Mouse (Mus musculus) stomach, embryonic 16.5 days (tissue): Measurements from ENCODE around the gene Cep170. TPM values are rescaled to one million over a fixed set of nuclear protein-coding genes. Genes with fewer than 3 reads are reported as not detected.

Experiments
- ATAC-seq: fragments of 200-750 bp; cut with Nextera tagmentation; 2 replicates; pipeline ENCODE4 v1.8.0; 2017; ENCODE audit warnings: moderate number of reproducible peaks, moderate TSS enrichment; ENCODE audit not compliant: insufficient read depth, low FRiP score
- H3K27ac ChIP-seq: fragments of 300-500 bp; sonication (generic); 2 replicates; pipeline ENCODE4 v1.5.1; 2014; ENCODE audit warnings: low read length
- H3K27me3 ChIP-seq: fragments of 300-500 bp; sonication (generic); 2 replicates; pipeline ENCODE4 v1.6.1; 2014; ENCODE audit warnings: low read length, control low read depth, mixed read lengths; ENCODE audit not compliant: control insufficient read depth, insufficient read depth
- H3K36me3 ChIP-seq: fragments of 300-500 bp; sonication (generic); 2 replicates; pipeline ENCODE4 v1.6.1; 2014; ENCODE audit warnings: low read length; ENCODE audit not compliant: control insufficient read depth, insufficient read depth
- H3K4me1 ChIP-seq: fragments of 300-500 bp; sonication (generic); 2 replicates; pipeline ENCODE4 v1.6.1; 2014; ENCODE audit warnings: low read length, control low read depth, mixed read lengths; ENCODE audit not compliant: control insufficient read depth, insufficient read depth
- H3K4me2 ChIP-seq: fragments of 300-500 bp; sonication (generic); 2 replicates; pipeline ENCODE4 v1.6.1; 2014; ENCODE audit warnings: low read depth, low read length, mixed read lengths
- H3K4me3 ChIP-seq: fragments of 300-500 bp; sonication (generic); replicated peaks from 2 replicates; pipeline ENCODE4 v1.5.1; 2014; ENCODE audit warnings: mild to moderate bottlenecking, low read length
- H3K9ac ChIP-seq: fragments of 300-500 bp; sonication (generic); 2 replicates; pipeline ENCODE4 v1.6.1; 2014; ENCODE audit warnings: low read length
- H3K9me3 ChIP-seq: fragments of 300-500 bp; sonication (generic); replicated peaks from 2 replicates; pipeline ENCODE4 v1.6.1; 2016; ENCODE audit warnings: low read length, control low read depth; ENCODE audit not compliant: control insufficient read depth
- WGBS: fragments of 180-500 bp; shearing (Covaris S2); extraction: QIAGEN DNeasy Blood & Tissue Kit; methylation state at CpG from one replicate; pipeline ENCODE4 v1.1.7; 2014; 5-methylcytosine and 5-hydroxymethylcytosine counted together
- polyA plus RNA-seq: library from polyadenylated mRNA; unstranded; fragments of >200 nt; fragmentation: Nextera tagmentation; extraction: Ambion mirVana; gene quantifications from 2 replicates; pipeline ENCODE4 v1.2.1, GENCODE M21; 2015

Gene Cep170
- polyA plus RNA-seq, 1 experiment from 2014 or later = 16.0 TPM

DNA sequence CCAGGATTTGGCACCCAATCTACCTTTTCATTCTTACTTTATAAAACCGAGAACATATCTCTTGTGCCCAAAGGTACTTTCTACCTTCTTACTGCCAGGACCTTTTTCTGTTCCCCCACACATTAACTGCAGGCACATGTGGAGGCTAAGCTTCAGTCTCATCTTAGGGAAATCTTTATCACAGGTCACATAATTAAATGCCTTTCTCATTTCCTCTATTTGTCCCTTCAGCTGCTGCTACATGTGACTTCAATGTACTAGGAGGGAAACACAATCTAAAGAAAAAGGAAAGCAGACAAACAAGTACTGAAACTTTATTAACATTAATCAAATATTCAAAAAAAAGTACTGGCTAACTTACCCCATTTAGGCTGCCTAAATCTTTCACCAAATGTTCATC lies 21.7 kb downstream of the Cep170 start:
- no peak overlapping the region for H3K4me3 ChIP-seq
- no peaks in the 10 kb centered on the region for H3K36me3 ChIP-seq
- H3K9me3 ChIP-seq = no peaks in the 10 kb centered on the region
- H3K27ac ChIP-seq = no peak overlapping the region
- no peaks in the 10 kb centered on the region for H3K4me1 ChIP-seq
- H3K27me3 ChIP-seq = no peaks in the 10 kb centered on the region
- no peak overlapping the region for H3K4me2 ChIP-seq
- 94% methylated on average over 1 of the region's 1 CpGs for WGBS
- no peak for ATAC-seq
- no peak overlapping the region for H3K9ac ChIP-seq

DNA sequence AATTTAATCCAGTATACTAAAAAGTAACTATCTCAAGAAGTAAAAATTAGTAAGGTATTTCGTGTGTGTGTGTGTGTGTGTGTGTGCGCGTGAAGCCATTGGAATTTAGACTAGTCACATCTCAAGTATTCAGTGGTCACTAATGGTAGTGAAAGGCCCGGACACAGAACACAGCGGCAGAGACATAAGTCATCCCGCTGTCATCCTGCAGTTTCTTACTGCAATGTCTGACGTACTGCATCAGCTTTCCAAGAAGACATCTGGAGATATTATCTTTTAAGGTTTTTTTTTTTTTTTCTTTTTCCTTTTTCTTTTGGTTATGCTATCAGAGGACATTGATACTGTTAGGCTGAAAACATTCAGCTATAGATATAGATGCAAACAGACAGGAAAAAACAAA lies 24.5 kb downstream of the Cep170 start:
- no peak overlapping the region for H3K27ac ChIP-seq
- H3K36me3 ChIP-seq = no peaks in the 10 kb centered on the region
- H3K27me3 ChIP-seq = no peaks in the 10 kb centered on the region
- no peaks in the 10 kb centered on the region for H3K9me3 ChIP-seq
- 78% methylated on average over 7 of the region's 7 CpGs for WGBS
- H3K4me1 ChIP-seq = no peaks in the 10 kb centered on the region
- H3K4me2 ChIP-seq = no peak overlapping the region
- no peak overlapping the region for H3K9ac ChIP-seq
- ATAC-seq = no peak
- no peak overlapping the region for H3K4me3 ChIP-seq

DNA sequence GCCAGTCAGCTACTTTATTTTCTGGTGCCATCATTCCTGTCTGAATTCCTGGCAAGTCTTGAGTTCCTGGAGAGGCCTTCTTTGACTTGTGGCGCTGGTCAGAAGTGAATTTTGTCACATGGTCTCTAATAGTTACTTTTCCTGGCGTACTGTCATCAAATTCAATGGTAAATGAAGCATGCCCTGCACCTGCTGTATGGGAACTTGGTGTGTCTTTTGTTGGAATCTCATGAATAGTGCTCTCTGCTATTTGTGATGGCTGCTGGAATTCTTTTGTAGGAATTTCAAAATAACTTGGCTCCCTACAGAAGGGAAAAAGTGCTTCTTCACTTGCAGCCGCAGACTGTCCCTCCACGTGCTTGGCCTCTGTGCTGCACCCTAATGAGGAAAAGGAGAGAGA lies 39.3 kb downstream of the Cep170 start:
- Histone ChIP-seq H3K4me1 (no peaks in the 10 kb centered on the region), H3K9ac (no peak overlapping the region), H3K27ac (no peak overlapping the region), H3K36me3 (peaks cover 3% of the 10 kb centered on the region; the same call in 1 of the 2 replicates), H3K4me2 (no peak overlapping the region), H3K27me3 (no peaks in the 10 kb centered on the region), H3K9me3 (no peaks in the 10 kb centered on the region), H3K4me3 (no peak overlapping the region)
- ATAC-seq = no peak
- 81% methylated on average over 4 of the region's 4 CpGs for WGBS

DNA sequence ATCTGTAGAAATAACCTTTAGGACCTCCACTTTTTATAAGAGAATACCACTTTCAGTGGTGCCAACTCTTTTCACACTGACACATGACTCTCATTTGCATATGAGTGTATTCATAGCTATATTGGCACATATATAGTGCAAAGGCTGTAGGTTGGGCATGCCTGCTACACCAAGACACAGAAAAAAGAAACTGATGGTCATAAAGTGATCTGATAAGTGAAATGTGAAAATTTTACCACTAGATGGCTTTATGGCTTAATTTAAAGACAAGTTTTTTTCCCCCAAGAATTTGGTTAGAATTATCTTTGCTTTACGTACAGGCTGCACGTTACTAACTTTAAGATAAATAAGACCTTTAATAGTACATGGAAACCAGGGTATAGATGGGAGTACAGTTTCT lies 51.6 kb downstream of the Cep170 start:
- WGBS = 75% methylated on average over 2 of the region's 2 CpGs
- Histone ChIP-seq H3K4me2 (no peak overlapping the region), H3K4me1 (no peaks in the 10 kb centered on the region), H3K27me3 (no peaks in the 10 kb centered on the region), H3K9me3 (no peaks in the 10 kb centered on the region), H3K9ac (no peak overlapping the region), H3K36me3 (no peaks in the 10 kb centered on the region), H3K27ac (no peak overlapping the region), H3K4me3 (no peak overlapping the region)
- no peak for ATAC-seq

DNA sequence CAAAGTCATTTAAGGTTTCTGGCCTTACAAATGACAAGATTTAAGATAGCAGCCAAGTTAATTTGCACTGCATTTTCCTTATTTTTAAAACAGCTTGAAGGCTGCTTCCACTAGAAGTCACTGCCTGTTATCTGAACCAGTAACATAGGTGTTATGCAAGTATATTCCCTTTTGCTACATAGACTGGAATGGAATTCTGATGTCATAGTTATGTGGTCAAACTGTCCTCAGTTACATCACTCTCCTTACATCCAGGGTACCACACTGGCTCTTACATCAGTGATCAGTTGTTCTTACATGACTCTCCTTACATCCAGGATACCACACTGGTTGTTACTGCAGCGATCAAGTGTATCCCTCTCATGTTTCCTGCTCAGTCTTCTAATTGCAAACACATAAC lies 53.2 kb downstream of the Cep170 start:
- no peaks in the 10 kb centered on the region for H3K9me3 ChIP-seq
- no peaks in the 10 kb centered on the region for H3K27me3 ChIP-seq
- no peak overlapping the region for H3K9ac ChIP-seq
- WGBS = 98% methylated on average over 1 of the region's 1 CpGs
- 0 out of 2 replicates have a peak, but pooled peaks cover under 1% of the 10 kb centered on the region for H3K36me3 ChIP-seq
- H3K27ac ChIP-seq = no peak overlapping the region
- no peak for ATAC-seq
- H3K4me3 ChIP-seq = no peak overlapping the region
- H3K4me2 ChIP-seq = no peak overlapping the region
- H3K4me1 ChIP-seq = no peaks in the 10 kb centered on the region

DNA sequence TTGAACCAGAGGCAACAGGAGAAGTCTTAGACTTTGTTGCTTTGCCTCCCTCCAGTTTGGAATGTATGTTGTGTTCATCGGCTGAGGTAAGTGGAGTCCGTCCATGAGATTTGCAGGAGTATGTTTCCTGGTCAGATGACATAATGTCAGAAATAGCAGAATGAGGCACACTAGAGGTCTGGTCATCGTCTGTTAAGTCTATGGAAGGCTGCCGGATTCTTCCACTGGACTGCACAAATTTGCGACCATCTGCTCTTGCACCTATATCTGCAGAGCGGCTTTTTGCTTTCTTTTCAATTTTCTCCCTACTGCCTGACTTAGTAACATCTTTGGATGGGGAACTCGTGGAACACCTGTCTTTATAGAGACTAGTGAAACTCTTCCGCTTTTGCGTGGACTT lies 58.3 kb downstream of the Cep170 start:
- H3K4me1 ChIP-seq = no peaks in the 10 kb centered on the region
- ATAC-seq = no peak
- no peak overlapping the region for H3K4me3 ChIP-seq
- no peaks in the 10 kb centered on the region for H3K9me3 ChIP-seq
- 0 out of 2 replicates have a peak, but pooled peaks cover 4% of the 10 kb centered on the region for H3K36me3 ChIP-seq
- H3K27me3 ChIP-seq = no peaks in the 10 kb centered on the region
- no peak overlapping the region for H3K4me2 ChIP-seq
- H3K9ac ChIP-seq = no peak overlapping the region
- no peak overlapping the region for H3K27ac ChIP-seq
- 90% methylated on average over 9 of the region's 9 CpGs for WGBS

DNA sequence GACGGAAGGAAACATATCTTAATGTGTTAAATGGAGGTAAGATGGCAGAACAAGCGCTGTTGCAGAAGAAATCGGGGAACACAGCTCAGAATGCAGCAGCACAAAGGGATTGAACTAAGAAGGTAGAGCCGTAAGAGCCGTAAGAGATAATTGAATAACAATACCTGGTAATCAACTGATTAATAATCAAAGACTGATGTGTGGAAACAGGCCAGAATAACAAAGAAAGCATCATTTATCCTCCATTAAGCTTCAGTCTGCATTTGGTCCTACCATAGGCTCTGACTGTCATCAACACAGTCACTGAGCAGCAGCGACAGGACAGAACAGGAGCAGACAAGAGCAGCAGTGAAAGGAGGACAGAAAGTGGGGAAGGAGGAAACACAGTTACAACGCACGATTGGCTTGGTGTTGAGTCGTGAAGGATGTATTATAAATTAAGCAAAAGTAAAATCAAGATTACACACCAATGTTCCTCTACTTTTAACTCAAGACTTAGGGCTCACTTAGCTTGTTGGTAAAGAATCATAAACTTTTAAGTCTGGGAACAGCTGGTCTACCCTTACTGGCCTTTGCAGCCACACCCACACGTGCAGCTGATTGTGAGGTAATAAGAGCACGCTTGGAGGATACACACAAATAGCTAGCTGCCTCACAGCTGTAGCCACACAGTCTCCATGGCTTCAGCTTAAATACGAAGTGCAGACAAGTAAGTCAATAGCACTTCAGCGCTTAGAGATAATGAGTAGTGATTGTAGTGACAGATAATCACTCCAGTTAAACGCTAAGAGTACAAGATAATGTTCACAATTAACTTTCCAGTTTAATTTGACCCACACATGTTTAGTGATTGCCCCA lies 59.8 kb downstream of the Cep170 start:
- WGBS = 71% methylated on average over 14 of the region's 14 CpGs
- Histone ChIP-seq H3K27ac (no peak overlapping the region), H3K36me3 (peaks cover 4% of the 10 kb centered on the region; the same call in 1 of the 2 replicates)

DNA sequence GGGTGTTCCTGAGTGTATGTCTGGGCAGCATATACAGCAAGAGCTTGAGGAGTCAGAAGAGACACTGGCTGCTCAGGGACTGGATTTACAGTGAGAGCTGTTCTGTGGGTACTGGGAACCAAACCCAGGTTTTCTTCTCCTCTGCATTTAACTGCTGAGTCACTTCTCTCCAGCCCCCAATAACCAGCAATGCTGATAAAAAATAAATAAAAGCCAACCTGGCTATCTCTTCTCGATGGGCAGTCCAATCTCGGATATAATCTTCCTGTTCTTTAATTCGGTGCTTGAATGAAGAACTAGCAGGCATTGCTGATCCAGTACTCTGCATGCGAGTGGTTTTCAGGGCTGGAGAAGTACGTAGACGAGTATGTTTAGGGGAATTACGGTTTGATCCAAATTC lies 64.2 kb downstream of the Cep170 start:
- Histone ChIP-seq H3K27me3 (no peaks in the 10 kb centered on the region), H3K4me1 (no peaks in the 10 kb centered on the region), H3K4me3 (no peak overlapping the region), H3K9me3 (no peaks in the 10 kb centered on the region), H3K36me3 (peaks cover 5% of the 10 kb centered on the region; the same call in 1 of the 2 replicates), H3K9ac (no peak overlapping the region), H3K27ac (no peak overlapping the region), H3K4me2 (no peak overlapping the region)
- WGBS = 90% methylated on average over 7 of the region's 7 CpGs
- no peak for ATAC-seq

More for the DNA sequence above, 59.8 kb downstream of the Cep170 start:
- Histone ChIP-seq H3K4me3 (no peak overlapping the region), H3K4me2 (no peak overlapping the region), H3K4me1 (no peaks in the 10 kb centered on the region), H3K9ac (no peak overlapping the region), H3K9me3 (no peaks in the 10 kb centered on the region), H3K27me3 (no peaks in the 10 kb centered on the region)
- no peak for ATAC-seq

DNA sequence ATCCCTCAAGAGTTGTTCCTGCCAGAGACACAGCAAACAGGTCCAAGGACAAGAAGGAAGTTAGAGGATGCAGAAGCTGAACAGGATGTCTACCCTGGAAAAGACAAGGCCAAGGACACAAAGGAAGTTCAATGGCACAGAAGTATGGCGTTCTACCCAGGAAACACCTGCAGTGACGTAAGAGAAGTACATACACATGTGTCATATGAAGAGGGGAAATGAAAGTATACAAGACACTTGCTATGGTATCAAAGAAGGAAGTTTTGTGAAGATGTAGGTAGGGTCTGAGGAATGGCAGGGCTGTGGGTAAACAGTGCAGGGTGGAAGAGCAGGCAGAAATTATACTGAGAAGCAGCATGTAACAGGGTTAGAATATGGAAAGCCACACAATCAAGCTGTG lies 81.0 kb downstream of the Cep170 start:
- H3K27me3 ChIP-seq = no peaks in the 10 kb centered on the region
- H3K9me3 ChIP-seq = no peaks in the 10 kb centered on the region
- H3K4me3 ChIP-seq = no peak overlapping the region
- no peak overlapping the region for H3K4me2 ChIP-seq
- no peak overlapping the region for H3K9ac ChIP-seq
- H3K36me3 ChIP-seq = peaks cover 9% of the 10 kb centered on the region; the same call in 1 of the 2 replicates
- no peaks in the 10 kb centered on the region for H3K4me1 ChIP-seq
- no peak for ATAC-seq
- no peak overlapping the region for H3K27ac ChIP-seq
- WGBS = 83% methylated on average over 2 of the region's 2 CpGs
